Mouse (Mus musculus) heart, postnatal 25 days (tissue): ENCODE measurements at regions not wholly inside any gene's neighbourhood (a gene's known extent, or its start where the extent isn't known, plus 50 kb on each side); places are given as distances from the start of the nearest gene placed in this dataset.

ENCODE experiments used
- DNase-seq: peaks from one replicate; pipeline ENCODE4 v3.0.0; 2022; ENCODE audit warnings: low spot score
- intact Hi-C: fragments of 180-260 bp; cut with DNase I; formaldehyde crosslinking; loops from one replicate; pipeline ENCODE4 v1.15.1; 2025

- intact Hi-C loops = loop anchor here (10.0 kb wide), 1 partner anchor 912 kb away; no protein-coding TSS in a partner anchor
Observed at GRCm38 (mm10) chr14:100462321-100462720, 177.8 kb upstream of the Klf12 start.

GRCm38 (mm10) chr14:100461141-100462043, 176.9 kb upstream of the Klf12 start:
- DNase-seq = peak; percentile 15
- intact Hi-C loops = loop anchor here (10.0 kb wide), 1 partner anchor 913 kb away; no protein-coding TSS in a partner anchor

More at GRCm38 (mm10) chr14:100462321-100462720, 177.8 kb upstream of the Klf12 start:
- no peak for DNase-seq

GRCm38 (mm10) chr14:100459601-100460290, 175.3 kb upstream of the Klf12 start:
- intact Hi-C loops = loop anchor here (2.0 to 10.0 kb wide), 5 partner anchors 285 to 915 kb away; no protein-coding TSS in a partner anchor
- no peak for DNase-seq

- intact Hi-C loops = loop anchor here (2.0 to 10.0 kb wide), 4 partner anchors 284 to 836 kb away; no protein-coding TSS in a partner anchor
- DNase-seq = no peak
Observed at GRCm38 (mm10) chr14:100458727-100459447, 174.4 kb upstream of the Klf12 start.

- intact Hi-C loops = loop anchor here (2.0 to 10.0 kb wide), 4 partner anchors 283 to 837 kb away; no protein-coding TSS in a partner anchor
- no peak for DNase-seq
Observed at GRCm38 (mm10) chr14:100457870-100458726, 173.6 kb upstream of the Klf12 start.

GRCm38 (mm10) chr14:100446130-100446529, 161.7 kb upstream of the Klf12 start:
- intact Hi-C loops = no loop called here

GRCm38 (mm10) chr14:100444848-100445247, 160.4 kb upstream of the Klf12 start:
- no peak for DNase-seq
- intact Hi-C loops = no loop called here

More at GRCm38 (mm10) chr14:100446130-100446529, 161.7 kb upstream of the Klf12 start:
- DNase-seq = no peak

GRCm38 (mm10) chr14:100444099-100444498, 159.6 kb upstream of the Klf12 start:
- no peak for DNase-seq
- intact Hi-C loops = no loop called here

- intact Hi-C loops = no loop called here
- DNase-seq = no peak
Observed at GRCm38 (mm10) chr14:100437552-100437951, 153.1 kb upstream of the Klf12 start.

- DNase-seq = no peak
- intact Hi-C loops = no loop called here
Observed at GRCm38 (mm10) chr14:100429662-100430061, 145.2 kb upstream of the Klf12 start.

- intact Hi-C loops = no loop called here
Observed at GRCm38 (mm10) chr14:100426399-100426798, 141.9 kb upstream of the Klf12 start.

GRCm38 (mm10) chr14:100423790-100424189, 139.3 kb upstream of the Klf12 start:
- no peak for DNase-seq

More at GRCm38 (mm10) chr14:100426399-100426798, 141.9 kb upstream of the Klf12 start:
- no peak for DNase-seq

GRCm38 (mm10) chr14:100421666-100422065, 137.2 kb upstream of the Klf12 start:
- intact Hi-C loops = no loop called here
- no peak for DNase-seq

More at GRCm38 (mm10) chr14:100423790-100424189, 139.3 kb upstream of the Klf12 start:
- intact Hi-C loops = no loop called here

- intact Hi-C loops = no loop called here
- no peak for DNase-seq
Observed at GRCm38 (mm10) chr14:100415099-100415498, 130.6 kb upstream of the Klf12 start.

GRCm38 (mm10) chr14:100412211-100412610, 127.7 kb upstream of the Klf12 start:
- intact Hi-C loops = no loop called here
- DNase-seq = no peak

GRCm38 (mm10) chr14:100397191-100397590, 112.7 kb upstream of the Klf12 start:
- no peak for DNase-seq
- intact Hi-C loops = no loop called here

- no peak for DNase-seq
- intact Hi-C loops = no loop called here
Observed at GRCm38 (mm10) chr14:100375218-100375983, 90.9 kb upstream of the Klf12 start.
